Mouse (Mus musculus) left cerebral cortex, adult 18-20 months (tissue): ENCODE data around the gene Eya3. TPM values are rescaled to one million over a fixed set of nuclear protein-coding genes. Genes with fewer than 3 reads are reported as not detected.

Experiments
- DNase-seq, 2 experiments: peaks; one replicate each; pipeline ENCODE4 v3.0.0; 2021 to 2022; ENCODE audit warnings: low spot score in 2 of 2, mixed read lengths in 1 of 2
- total RNA-seq, 2 experiments: library from RNA; stranded (reverse); gene quantifications; 2 replicates each; pipeline ENCODE4 v1.2.3; 2021

Eya3 gene
- total RNA-seq, 2 experiments from 2014 or later: 32.3 to 34.6 TPM

DNA sequence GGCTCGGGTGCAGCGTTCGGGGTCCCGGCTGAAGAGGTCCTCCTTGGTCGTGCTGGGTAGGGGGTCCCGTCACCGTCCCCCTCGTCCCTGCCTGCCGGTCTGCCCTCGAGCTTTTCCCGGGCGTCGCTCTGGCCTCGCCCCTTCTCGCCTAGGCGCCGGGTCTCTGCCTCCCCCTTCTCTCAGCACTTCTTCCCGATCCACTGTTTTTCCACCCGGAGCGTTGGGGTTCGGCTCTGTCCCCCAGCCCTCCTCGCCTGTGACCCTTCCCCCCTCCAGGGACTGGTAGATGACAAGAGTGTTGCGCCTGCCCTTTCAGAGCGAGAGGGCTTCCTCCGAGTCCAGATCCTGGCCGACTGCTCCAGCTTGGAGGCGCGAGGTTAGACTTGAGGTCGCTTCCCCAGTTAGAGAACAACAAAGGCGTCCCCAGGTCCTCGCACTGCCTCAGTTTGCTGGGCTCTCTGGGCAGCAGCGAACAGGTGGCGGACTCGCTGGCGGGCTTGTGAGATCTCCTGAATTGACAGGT lies 465 bp downstream of the Eya3 start:
- peak in 1 of 2 experiments; percentile 12 for DNase-seq

DNA sequence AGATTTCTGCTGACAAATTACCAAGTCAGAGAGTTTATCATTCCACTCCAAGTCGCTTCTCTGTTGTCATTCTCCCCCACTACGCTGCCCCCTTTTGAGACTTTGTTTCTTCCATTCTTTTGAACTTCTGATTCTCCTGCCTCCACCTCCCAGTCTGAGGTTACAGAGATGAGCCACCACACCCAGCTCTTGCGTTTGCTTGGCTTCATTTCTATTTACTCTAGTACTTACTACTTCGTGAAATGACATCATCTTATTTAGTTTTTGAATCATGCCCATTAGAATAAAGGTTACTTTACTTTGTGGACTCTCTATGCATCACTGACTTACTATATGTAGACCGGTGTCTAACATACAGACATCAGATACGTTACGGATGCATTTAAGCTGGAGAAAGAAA lies 8.7 kb downstream of the Eya3 start:
- DNase-seq: no peak

GRCm38 (mm10) chr4:132649271-132649999 lies 10.6 kb downstream of the Eya3 start:
- no peak for DNase-seq

DNA sequence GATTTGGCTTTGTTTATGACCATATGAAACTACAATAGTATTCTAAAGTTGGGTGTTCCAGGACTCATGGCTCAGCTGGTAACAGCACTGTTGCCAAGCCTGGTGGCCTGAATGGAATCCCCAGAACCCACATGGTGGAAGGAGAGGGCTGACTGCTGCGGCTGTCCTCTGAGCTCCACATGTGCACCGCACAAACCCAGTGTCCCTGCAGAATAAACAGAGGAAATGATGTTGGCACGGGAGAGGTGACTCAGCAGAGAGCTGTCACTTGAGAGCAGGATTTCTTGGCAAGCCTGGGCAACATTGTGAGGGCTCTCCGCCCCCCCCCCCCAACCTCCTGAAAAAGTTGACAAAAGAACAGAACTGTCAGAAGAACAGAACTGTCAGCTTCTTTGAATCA lies 14.1 kb downstream of the Eya3 start:
- DNase-seq: peak; percentile 5 to 7

DNA sequence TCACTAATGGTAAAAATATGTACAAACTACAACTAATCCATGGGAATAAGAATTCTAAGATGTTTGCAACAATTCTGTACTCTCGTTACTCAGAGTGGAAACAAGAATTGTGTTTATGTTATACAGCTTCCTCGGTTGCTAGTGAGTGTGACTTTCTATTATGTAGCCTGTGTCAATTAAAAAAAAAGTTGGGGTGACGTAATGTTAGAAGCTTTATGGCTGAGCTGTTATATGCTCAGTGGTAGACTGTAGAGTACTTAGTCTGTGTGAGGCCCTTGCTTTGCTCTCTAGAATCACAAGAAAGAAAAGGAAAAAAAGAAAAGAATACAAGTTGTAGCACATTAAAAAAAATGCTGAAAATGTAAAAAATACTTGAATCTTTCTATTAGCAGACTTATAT lies 15.0 kb downstream of the Eya3 start:
- no peak for DNase-seq

- no peak for DNase-seq
Measured at GRCm38 (mm10) chr4:132655290-132655689, 16.5 kb downstream of the Eya3 start.

DNA sequence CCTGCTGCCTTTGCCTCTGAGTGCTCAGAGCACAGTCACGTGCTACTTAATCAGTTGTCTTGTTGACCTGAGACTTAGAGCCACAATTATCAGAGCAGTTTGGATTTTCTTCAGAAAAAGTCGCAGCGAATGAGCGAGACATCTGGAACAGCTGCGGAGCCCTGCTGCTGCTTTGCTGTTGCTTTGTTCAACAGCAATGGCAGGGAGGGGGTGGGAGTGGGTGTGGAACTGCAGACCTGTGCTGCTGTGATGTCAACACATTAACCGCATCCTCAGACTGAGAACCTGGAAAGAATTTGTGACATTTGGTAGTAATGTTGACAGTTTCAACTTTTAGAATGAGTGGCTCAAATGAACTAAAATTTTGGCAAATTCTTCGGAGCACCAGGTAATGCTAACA lies 20.3 kb downstream of the Eya3 start:
- DNase-seq: no peak

GRCm38 (mm10) chr4:132672697-132673096 lies 33.9 kb downstream of the Eya3 start:
- DNase-seq: no peak

GRCm38 (mm10) chr4:132676771-132677539 lies 38.2 kb downstream of the Eya3 start:
- peak; percentile 33 to 47 for DNase-seq

- no peak for DNase-seq
Measured at GRCm38 (mm10) chr4:132689634-132690033, 50.8 kb downstream of the Eya3 start.

DNA sequence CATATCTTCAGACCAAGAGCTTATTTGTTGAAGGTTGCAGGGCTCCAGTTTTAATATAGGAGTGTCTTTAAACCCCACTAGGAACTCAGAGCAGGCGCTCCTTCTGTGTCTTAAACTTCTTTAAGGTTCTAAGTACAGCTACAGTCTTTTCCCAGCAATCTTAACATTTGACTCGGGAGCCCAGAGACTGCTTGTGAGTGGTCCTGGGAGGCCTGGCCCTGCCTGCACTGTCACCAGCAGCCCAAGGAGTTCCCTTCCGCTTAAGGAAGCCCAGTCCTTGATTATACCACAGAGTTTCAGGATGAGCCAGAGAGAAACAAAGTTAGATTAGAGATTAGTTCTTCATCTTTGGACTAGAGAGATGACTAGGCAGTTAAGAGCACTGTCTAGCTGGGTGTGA lies 54.6 kb downstream of the Eya3 start:
- DNase-seq: no peak

DNA sequence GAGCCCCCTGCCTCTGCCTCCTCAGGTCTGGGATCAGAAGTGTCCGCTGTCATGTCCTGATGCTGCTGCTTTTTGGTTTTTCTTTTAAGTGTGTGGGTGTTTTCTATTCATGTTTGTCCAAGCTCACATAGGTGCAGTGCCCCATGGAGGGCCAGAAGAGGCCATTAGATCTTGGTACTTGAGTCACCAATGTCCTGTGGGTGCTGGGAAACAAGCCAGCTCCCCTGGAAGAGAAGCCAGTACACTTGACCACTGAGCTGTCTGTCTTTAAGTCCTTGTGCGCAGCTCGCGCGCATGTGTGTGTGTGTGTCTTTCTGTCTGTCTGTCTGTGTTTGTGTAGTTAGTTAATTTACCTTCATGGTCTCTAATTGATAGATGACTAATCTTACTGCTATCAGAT lies 63.3 kb downstream of the Eya3 start:
- DNase-seq: no peak

DNA sequence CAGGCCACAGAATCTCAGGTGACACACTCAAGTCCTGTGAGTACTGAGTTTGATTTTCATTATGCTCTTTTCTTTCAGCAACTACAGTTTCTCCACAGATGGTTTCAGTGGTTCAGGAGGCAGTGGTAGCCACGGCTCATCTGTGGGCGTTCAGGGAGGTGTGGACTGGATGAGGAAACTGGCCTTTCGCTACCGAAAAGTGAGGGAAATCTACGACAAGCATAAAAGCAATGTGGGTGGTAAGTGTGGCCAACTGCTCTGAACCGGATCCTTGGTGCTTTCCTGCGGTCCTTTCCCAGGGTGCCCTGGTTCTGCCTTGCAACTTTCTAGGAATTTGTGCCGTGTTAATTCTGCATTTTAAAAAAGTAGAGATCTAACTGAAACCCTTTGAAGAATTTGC lies 68.1 kb downstream of the Eya3 start:
- DNase-seq: peak in 1 of 2 experiments; percentile 22

DNA sequence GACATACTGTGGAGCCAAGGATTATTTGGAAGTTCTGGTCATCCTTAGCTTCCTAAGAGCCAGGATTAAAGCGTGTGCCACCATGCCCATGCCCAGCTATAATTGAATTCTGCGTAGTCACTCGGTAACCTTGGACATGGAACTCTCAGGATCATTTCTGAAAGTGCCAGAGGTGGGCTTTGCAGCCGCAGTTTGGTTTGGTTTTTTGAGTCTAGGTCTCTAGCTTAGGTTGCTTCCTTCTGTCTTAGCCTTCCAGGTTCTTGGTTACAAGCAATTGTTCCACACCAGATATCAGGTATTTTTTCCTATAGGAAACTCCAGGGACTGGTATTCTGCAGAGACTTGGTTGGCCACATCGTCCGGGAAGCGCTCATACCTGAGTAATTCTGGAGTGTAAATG lies 74.4 kb downstream of the Eya3 start:
- no peak for DNase-seq

DNA sequence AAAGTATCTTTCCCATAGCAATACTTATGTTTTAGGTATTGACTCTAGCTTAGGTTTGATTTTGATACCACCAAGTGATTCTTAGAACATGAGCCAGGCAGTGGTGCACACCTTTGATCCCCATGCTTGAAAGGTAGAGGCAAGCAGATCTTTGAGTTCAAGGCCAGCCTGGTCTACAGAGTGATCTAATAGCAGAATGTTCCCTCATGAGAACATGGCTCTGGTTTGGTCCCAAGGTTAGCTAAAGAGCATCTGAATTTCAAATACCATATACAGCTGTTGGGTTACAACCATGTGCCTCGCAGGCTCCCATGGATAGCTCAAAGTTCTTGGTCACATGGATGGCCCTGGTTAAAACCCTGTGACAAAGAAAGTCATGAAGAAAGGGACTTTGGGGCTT lies 79.5 kb downstream of the Eya3 start:
- no peak for DNase-seq

- no peak for DNase-seq
Measured at GRCm38 (mm10) chr4:132728233-132728632, 89.4 kb downstream of the Eya3 start.

DNA sequence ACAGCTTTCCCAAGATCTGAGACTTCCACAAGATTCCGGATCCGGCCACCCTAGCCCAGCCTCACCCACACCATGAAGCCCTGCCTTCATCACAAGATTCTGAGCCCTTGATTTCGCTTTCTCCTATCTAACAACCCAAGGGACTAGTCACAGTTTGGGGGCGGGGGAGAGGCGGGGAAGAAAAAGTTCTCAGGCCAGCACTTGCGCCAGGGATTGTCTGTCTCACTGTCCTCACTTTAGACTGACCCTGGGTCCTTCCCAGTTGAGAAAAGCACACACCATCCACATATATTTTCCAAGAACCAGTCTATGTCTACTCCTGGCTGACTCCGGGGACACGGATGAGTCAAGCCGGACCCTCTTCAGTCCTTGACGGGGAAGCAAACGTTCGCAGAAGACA lies 92.8 kb downstream of the Eya3 start:
- DNase-seq: no peak

GRCm38 (mm10) chr4:132732148-132732684 lies 93.4 kb downstream of the Eya3 start, which contains the start of gene Xkr8:
Xkr8 (minus strand) TSS chr4:132732546.
- DNase-seq: peak; percentile 66 to 68

GRCm38 (mm10) chr4:132733071-132733770 lies 94.4 kb downstream of the Eya3 start:
- DNase-seq: no peak

DNA sequence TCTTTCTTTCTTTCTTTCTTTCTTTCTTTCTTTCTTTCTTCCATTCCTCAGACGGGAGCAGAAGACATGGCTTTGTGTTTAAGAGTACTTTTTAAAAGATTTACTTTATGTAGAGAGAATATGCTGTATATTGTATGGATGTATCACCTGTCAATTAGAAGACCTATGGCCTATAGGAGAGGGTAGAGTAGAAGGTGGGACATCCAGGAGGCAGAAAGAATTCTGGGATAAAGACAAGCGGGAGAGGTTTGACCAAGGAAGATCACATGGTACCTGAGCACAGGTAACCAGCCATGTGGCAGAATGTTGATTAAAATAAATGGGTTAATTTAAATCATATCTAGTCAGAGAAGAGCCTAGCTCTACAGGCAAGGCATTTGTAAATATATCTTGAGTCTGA lies 96.0 kb downstream of the Eya3 start:
- DNase-seq: no peak

DNA sequence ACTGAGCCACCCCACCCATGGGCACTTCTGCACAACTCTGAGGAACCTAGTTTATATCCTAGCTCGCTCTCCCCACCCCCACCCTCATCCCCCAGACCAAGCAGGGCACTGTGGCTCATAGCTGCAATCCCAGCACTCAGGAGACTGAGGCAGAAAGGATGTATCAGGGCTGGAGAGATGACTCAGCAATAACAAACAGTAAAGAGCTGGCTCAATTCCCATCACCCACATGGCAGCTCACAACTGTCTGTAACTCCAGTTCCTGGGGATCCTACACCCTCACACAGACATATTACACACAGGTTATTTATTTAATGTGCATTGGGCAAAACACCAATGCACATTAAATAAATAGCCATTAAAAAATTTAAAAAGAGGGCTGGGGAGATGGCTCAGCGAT lies 96.6 kb downstream of the Eya3 start:
- no peak for DNase-seq
